Mouse (Mus musculus) hematopoietic stem cell, adult 5-6 weeks (primary cell): ENCODE measurements around the gene Mapkapk2. TPM values are rescaled to one million over a fixed set of nuclear protein-coding genes. Genes with fewer than 3 reads are reported as not detected.

Source experiments
- ATAC-seq, 2 experiments: fragments of 125-278 bp in 1 of 2; replicated peaks in 1 of 2; 2 replicates each; pipeline ENCODE4 v1.8.0; 2016 to 2017; ENCODE audit warnings: inconsistent platforms in 2 of 2, mild to moderate bottlenecking in 2 of 2, moderate number of reproducible peaks in 2 of 2, low read depth in 1 of 2, moderate TSS enrichment in 1 of 2; ENCODE audit not compliant: low FRiP score in 2 of 2, poor library complexity in 2 of 2, severe bottlenecking in 2 of 2, insufficient read depth in 1 of 2, low TSS enrichment in 1 of 2
- total RNA-seq: library from RNA; stranded (forward); fragments of 172-1452, 232-1000 nt; gene quantifications from 2 replicates; pipeline ENCODE4 v1.2.3, GENCODE M21; 2017

Mapkapk2 gene
- total RNA-seq, 1 experiment from 2014 or later = 93.7 TPM

DNA sequence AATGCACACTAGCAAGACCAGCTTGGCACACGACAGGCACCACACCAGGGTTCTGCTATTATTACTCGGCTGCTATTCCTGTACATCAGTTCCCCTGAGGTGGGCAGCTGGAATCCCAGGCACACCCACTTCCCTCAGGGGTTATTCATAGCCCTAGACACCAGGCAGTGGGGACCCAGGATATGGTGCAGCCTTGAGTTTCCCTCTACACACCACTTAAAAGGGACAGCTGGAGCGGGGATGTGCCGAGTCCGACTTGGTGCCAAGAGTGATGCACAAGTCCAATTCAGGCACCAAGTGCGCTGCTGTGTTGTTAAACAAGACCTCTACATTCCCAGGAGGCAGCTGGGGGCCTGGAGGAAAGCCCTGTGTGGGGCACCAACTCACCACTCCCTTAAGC is 34.8 kb downstream of the Mapkapk2 start:
- ATAC-seq = no peak

GRCm38 (mm10) chr1:131061740-131062254 is 35.8 kb downstream of the Mapkapk2 start:
- ATAC-seq = no peak

DNA sequence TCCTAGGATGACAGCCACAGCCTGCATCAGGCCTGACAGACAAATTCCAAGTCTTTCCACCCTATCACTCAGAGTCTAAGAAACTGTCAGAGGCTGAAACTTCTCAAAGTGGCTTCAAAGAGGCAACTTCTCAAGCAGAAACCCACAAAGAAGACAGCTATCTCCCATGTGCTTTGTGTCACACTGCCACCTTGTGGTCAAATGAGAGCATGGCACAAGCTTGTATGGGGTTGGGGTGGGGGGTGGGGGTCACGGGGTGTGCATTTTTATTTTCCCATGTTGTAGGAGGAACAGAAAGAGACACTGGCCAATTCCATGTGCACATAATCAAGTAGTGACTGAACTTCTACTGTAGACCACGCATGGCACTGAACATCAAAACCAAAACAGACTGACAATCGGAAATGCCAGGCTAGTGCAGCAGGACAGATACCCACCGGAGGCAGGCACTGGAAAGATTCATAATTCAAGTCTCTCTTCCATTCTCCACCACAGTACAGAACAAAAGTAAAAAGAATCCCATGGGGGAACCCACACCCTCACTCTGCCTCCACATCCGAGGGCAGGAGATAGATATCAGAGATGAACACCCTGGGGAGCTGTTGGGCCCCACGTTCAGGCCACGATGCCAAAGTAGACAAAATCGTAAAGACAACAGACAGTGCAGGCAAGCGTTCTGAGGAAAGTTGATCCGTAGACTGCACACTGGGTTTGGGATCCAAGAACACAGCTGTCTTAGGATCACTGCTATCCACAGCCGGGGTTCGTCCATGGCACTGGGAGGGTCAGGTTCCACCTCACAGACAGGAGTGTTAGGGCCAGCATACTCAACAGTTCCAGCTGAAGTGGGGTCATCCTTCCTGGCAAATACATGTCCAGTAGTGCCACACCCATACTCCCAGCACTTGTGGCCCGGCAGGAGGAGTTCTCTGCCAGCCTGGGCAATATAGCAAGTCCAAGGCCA is 37.1 kb downstream of the Mapkapk2 start:
- ATAC-seq = peak; percentile 29 to 38; a peak in 2 of 4 replicates

GRCm38 (mm10) chr1:131059841-131060240 is 37.8 kb downstream of the Mapkapk2 start:
- no peak for ATAC-seq

GRCm38 (mm10) chr1:131059411-131059810 is 38.2 kb downstream of the Mapkapk2 start:
- ATAC-seq = no peak

GRCm38 (mm10) chr1:131058431-131058830 is 39.2 kb downstream of the Mapkapk2 start:
- ATAC-seq = no peak

DNA sequence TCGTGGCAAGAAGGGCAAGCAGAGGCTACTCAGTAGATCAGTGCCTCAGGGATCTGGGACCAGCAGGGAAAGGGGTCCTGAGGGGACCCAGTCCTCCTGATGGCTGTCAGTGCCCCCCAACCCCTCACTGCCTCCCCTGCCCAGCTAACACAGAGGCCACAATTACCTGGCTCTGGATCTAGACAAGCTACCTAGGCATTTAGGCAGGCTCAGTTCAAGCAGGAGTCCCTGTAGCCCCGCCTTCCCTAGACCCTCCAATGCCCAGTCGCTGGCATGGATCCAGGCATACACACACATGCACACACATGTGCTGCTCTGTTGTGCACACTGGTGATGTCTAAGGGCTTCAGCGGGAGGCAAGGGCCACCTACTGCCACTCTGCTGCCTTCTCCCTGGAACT is 43.4 kb downstream of the Mapkapk2 start:
- no peak for ATAC-seq

DNA sequence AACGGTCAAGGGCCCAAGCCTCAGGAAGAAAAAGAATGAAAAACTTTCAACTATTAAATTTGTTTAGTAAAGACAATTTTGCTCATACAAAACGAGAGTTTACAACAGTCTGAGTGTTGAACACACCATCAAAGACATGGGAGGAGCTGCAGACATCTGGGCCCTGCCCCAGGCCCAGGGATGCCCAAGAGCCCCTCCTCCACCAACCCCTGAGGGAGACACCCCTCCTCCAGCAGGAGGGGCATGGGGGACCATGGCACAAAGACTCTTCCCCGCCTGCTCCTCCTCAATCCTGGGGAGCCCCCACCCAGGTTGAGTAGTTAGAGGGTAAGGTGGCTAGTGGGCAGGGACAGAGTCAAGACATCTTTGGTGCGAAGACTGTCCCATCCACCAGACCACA is 44.0 kb downstream of the Mapkapk2 start:
- ATAC-seq = no peak

DNA sequence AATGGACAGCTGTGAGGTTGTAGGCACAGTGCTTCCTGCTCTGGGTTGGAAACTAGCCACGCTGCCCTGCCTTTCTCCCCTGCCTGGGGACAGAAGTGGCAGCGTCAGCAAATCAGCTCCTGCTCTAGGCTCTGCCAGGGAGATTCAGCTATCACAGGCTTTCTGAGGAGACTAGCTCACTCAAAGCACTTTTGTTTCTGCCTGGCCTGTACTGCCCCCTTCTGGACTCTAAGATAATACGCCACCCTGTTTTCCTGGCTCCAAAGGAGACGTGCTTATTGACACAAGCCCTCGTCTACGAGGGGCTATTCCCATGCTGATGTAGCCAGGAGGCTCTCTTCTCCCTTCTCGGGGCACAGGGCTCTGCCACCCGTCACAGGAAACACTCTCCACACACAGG is 44.4 kb downstream of the Mapkapk2 start:
- ATAC-seq = peak; percentile 63; a peak in 3 of 4 replicates

DNA sequence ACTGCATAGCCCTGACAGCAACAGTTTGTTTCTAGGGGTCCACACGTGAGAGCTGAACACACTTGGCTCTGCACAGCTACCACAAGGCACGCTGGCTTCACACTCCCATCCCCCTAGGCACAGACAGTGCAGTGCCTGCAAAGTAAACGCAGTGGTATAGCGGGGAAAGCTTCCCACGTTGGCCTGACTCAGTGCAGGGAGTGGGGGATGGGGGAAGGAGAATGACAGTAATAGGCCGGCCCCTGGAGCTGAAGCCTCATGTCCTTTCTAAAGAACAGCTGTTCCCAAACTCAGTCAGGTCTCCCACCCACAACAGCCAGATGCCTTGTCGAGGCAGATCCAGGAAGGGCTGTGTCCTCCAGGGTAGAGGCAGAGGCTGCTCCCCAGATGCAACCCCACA is 46.6 kb downstream of the Mapkapk2 start:
- no peak for ATAC-seq

DNA sequence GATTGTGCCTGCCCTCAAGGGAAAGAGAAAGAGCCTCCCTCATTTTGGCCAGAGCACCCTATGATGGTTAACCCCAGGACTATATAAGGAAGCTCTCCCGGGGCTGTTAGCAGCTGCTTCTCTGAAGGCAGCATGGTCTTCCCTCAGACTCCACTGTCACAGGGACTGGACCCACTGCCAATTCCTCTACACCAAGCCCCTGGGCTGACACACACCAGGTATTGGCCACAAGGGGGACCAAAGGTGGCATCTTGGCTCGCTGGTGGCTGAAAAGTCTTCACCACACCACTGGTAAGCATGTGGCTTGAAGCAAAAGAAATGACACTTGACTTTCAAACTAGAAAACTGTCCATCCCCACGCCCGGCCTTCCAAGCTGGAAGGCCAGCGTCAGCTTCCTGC is 47.0 kb downstream of the Mapkapk2 start:
- no peak for ATAC-seq

DNA sequence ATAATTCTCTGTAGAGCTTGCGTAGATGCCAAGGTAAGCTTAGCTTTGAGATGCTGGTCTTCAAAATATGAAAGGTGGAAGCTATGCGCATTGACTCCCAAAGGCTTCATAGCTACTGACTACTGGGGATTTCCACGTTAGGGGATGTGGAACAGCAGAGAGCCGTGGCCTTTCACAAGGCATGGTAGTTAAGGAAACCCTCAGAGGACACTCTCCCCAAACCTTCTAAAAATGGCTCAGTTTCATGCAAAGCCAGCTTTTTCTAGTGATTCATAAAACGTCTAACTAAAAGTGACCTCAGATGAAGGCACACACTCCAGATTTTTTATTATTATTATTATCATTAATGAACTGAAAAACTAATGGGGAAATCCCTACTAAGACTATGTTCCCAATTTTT is 47.6 kb downstream of the Mapkapk2 start:
- ATAC-seq = no peak

DNA sequence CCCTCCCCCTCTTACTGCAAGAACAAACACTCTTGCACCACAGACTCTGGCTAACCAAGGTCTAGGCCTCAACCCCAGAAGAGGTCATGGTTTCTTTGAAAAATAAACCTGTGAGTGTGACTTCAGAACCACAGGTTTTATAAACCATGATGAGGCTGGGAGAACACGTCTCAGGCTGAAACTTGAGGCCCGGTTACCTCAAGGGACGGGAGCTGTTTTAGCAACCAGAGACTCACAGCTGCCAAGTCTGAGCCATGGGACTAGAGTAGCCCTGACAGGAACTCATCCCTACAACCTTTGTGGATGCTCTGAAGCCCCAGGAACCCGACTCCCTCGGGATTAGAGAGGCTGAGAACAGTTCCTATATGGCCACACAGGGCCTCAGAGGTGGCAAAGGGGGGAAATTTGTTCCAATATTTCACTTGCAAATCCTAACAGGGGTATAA is 48.2 kb downstream of the Mapkapk2 start:
- no peak for ATAC-seq

DNA sequence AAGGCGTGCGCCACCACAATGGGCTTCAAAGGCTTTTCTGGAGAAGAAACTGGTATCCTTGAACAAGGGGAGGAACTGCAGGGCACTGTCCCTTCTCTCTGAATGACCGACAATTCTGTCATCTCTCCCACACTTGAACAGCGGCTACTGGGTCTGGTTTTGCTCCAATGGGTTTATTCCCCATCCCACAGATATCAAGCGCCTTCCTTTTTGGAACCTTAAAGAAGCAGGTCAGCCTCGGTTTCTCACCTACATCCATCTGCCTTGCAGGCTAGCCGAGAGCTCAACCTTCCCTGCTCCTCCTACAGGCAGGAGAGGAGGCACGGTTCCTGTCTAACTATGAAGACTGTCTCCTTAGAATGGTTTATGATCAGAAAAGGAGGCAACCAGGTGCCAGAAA is 48.7 kb downstream of the Mapkapk2 start:
- ATAC-seq = no peak

DNA sequence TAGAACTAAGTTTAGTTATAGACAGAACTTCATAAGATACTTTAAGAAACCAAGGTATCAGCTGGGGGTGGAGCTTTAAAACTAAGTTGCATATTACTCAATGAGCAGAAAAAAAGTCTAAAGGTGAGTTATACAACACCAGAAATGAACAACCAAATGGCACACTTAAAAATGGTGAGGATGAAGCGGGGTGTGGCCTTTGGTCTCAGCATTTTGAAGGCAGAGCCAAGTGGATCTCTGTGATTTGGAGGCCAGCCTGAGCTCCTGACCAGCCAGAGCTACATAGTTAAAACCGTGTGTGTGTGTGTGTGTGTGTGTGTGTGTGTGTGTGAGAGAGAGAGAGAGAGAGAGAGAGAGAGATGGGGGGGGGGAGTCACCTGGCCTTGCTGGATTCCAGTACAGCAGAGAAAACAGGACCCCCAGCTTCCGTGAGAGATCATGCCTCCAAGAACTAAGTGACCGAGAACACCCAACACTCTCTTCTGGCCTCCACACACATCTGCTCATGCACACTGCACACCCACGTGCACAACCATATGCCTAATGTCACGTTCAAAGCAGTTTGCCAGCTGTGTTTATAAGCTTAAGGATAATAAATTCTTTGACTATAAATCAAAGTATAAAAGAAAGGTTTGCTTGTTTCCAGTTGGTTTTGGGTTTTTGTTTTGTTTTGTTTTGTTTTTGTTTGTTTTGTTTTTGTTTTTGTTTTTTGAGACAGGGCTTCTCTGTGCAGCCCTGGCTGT is 49.3 kb downstream of the Mapkapk2 start:
- ATAC-seq = no peak

- ATAC-seq = no peak
Observed at GRCm38 (mm10) chr1:131046607-131047006, 51.0 kb downstream of the Mapkapk2 start.

GRCm38 (mm10) chr1:131045723-131046355 is 51.8 kb downstream of the Mapkapk2 start:
- no peak for ATAC-seq

- no peak for ATAC-seq
Observed at GRCm38 (mm10) chr1:131043636-131044035, 54.0 kb downstream of the Mapkapk2 start.
